Mouse (Mus musculus): ENCODE measurements at regions not wholly inside any gene's neighbourhood (a gene's known extent, or its start where the extent isn't known, plus 50 kb on each side); places are given as distances from the start of the nearest gene placed in this dataset.

- no peak for DNase-seq
- intact Hi-C loops (cut with DNase I; ENCODE audit: low total_unique reads) = no loop called here
Measured at GRCm38 (mm10) chr1:6928658-6929057, 2121.0 kb downstream of the Gm37988 start.

DNA sequence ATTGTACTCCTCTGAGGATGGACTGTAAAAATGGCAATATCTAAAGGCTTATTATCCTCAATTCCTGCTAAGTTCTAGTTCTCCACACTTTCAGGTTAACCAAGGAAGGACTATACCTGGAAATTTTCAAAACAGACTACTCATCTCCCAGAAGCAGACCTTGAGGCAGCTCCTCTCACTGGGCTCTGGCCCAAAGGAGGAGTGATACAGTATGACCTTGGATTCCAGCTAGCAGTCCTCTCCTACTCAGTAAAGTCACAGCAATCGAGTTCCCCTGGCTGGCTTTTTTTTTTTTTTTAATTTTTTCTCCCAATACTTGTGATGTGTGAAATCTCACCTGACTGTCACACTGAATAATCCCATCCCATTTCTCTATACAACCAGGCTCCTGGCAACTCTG, 2124.2 kb downstream of the Gm37988 start:
- intact Hi-C loops (cut with DNase I; ENCODE audit: low total_unique reads) = no loop called here

GRCm38 (mm10) chr1:6969838-6970237, 2162.1 kb downstream of the Gm37988 start:
- DNase-seq = no peak
- intact Hi-C loops (cut with DNase I; ENCODE audit: low total_unique reads) = no loop called here

More for the DNA sequence above, 2124.2 kb downstream of the Gm37988 start:
- DNase-seq = no peak

GRCm38 (mm10) chr1:6973749-6974327, 2166.1 kb downstream of the Gm37988 start:
- intact Hi-C loops (cut with DNase I; ENCODE audit: low total_unique reads) = no loop called here
- DNase-seq = no peak

DNA sequence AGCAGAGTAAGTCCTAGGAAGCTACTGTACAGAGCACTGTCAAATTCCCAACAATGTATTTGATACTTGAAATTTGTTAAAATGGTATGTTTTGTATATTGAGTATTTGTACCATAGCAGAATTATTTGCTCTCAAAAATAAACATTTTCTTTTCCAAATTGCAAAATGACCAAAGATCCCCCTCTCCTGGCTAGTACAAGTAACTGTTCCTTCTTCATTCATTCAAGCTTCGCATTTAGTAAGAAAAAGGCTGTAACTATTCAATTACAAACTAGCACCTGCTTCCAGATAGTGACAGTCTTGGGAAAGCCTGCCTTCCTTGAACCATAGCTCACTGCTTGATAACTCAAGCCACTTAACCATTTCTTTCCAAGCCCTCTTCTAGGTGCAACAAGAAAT, 2171.9 kb downstream of the Gm37988 start:
- no peak for DNase-seq
- intact Hi-C loops (cut with DNase I; ENCODE audit: low total_unique reads) = no loop called here

GRCm38 (mm10) chr1:6984226-6984625, 2176.5 kb downstream of the Gm37988 start:
- no peak for DNase-seq
- intact Hi-C loops (cut with DNase I; ENCODE audit: low total_unique reads) = no loop called here

GRCm38 (mm10) chr1:6997611-6998010, 2189.9 kb downstream of the Gm37988 start:
- intact Hi-C loops (cut with DNase I; ENCODE audit: low total_unique reads) = no loop called here
- DNase-seq = no peak

- intact Hi-C loops (cut with DNase I; ENCODE audit: low total_unique reads) = loop anchor here (10.0 kb wide), 1 partner anchor 195 kb away; no protein-coding TSS in a partner anchor
- peak; percentile 4 for DNase-seq
Measured at GRCm38 (mm10) chr1:7010184-7010583, 2202.5 kb downstream of the Gm37988 start.
